Mouse (Mus musculus): ENCODE measurements at regions not wholly inside any gene's neighbourhood (a gene's known extent, or its start where the extent isn't known, plus 50 kb on each side); places are given as distances from the start of the nearest gene placed in this dataset.

DNA sequence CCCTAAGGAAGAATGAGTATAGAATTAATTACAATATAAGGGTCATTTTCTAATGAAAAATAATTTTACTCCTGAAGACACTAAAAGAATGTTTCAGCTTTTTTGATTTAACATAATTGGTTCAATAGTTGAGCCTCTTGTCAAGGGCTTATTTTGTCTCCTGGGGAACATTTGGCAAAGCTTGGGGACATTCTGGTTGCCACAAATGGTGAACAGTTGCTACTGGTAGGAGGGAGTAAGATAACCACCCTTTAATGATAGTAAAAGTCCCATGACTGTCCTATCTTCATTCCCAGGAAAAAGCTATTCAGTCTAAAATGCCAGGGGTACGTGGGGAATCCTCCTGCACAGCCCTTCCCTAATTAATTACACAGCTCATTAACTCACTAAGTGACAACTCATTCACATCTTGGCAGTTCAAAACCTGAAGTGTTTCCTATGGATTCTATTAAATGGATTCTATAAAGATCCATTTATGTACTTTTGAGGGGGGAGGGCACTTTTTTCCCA, 217.3 kb upstream of the Sox9 start:
- no peak for ATAC-seq (ENCODE audit: insufficient read depth, low FRiP score)
- no peak overlapping the region for H3K4me2 ChIP-seq (ENCODE audit: low read depth, low read length)
- H3K9me3 ChIP-seq (replicated peaks; ENCODE audit: control insufficient read depth, low read length) = no peaks in the 10 kb centered on the region
- no peak overlapping the region for H3K4me3 ChIP-seq (replicated peaks; ENCODE audit: low read length)
- no peak overlapping the region for H3K27ac ChIP-seq (ENCODE audit: low read length)
- WGBS = 57% methylated on average over 1 of the region's 1 CpGs
- H3K9ac ChIP-seq (ENCODE audit: low read length) = no peak overlapping the region
- H3K4me1 ChIP-seq (ENCODE audit: control insufficient read depth, insufficient read depth, low read length) = no peaks in the 10 kb centered on the region
- H3K36me3 ChIP-seq (ENCODE audit: control insufficient read depth, insufficient read depth, low read length) = no peaks in the 10 kb centered on the region
- H3K27me3 ChIP-seq (ENCODE audit: control insufficient read depth, insufficient read depth, low read length) = no peaks in the 10 kb centered on the region

DNA sequence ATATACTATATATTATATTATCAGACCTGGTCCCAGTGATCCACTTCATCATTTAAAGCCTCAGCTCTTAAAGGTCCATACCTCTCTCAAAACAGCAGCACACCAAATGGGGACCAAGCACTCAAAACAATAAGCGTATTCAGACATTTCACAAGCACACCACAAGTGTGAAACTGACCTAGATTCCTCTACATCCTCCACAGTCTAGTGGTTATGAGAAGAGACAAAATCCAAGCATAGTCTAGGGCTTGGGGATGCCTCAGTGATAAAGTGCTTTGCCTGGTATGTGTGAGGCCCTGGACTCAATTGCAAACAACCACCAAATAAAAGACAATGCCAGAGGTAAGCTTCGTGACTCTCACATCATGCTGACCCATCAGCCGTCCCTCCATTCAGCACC, 216.0 kb upstream of the Sox9 start:
- no peak overlapping the region for H3K9ac ChIP-seq (ENCODE audit: low read length)
- no peaks in the 10 kb centered on the region for H3K36me3 ChIP-seq (ENCODE audit: control insufficient read depth, insufficient read depth, low read length)
- 86% methylated on average over 3 of the region's 3 CpGs for WGBS
- no peak for ATAC-seq (ENCODE audit: insufficient read depth, low FRiP score)
- no peaks in the 10 kb centered on the region for H3K4me1 ChIP-seq (ENCODE audit: control insufficient read depth, insufficient read depth, low read length)
- H3K27me3 ChIP-seq (ENCODE audit: control insufficient read depth, insufficient read depth, low read length) = no peaks in the 10 kb centered on the region
- no peak overlapping the region for H3K4me3 ChIP-seq (replicated peaks; ENCODE audit: low read length)
- no peak overlapping the region for H3K4me2 ChIP-seq (ENCODE audit: low read depth, low read length)
- H3K9me3 ChIP-seq (replicated peaks; ENCODE audit: control insufficient read depth, low read length) = no peaks in the 10 kb centered on the region
- no peak overlapping the region for H3K27ac ChIP-seq (ENCODE audit: low read length)

DNA sequence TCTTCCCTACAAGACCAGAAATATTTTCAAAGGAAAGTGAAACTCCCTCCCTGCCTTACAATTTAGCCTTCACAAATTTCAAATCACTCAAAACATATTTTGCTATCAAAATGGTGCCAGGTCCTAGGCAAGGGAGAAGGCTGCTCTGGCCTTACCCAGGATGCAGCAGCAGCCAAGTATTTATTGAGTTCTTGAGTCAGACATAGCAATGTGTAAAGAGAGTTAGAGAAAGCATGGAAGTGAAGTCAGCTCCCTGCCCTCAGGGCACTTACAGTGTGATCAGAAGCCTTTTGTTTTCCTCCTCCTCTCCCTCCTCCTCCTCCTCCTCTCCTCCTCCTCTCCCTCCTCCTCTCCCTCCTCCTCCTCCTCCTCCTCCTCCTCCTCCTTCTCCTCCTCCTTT, 194.6 kb upstream of the Sox9 start:
- no peak for ATAC-seq (ENCODE audit: insufficient read depth, low FRiP score)
- Histone ChIP-seq H3K9me3 (replicated peaks; ENCODE audit: control insufficient read depth, low read length) (no peaks in the 10 kb centered on the region), H3K9ac (ENCODE audit: low read length) (no peak overlapping the region), H3K36me3 (ENCODE audit: control insufficient read depth, insufficient read depth, low read length) (no peaks in the 10 kb centered on the region), H3K27ac (ENCODE audit: low read length) (no peak overlapping the region), H3K4me1 (ENCODE audit: control insufficient read depth, insufficient read depth, low read length) (no peaks in the 10 kb centered on the region), H3K4me2 (ENCODE audit: low read depth, low read length) (no peak overlapping the region), H3K27me3 (ENCODE audit: control insufficient read depth, insufficient read depth, low read length) (no peaks in the 10 kb centered on the region), H3K4me3 (replicated peaks; ENCODE audit: low read length) (no peak overlapping the region)

DNA sequence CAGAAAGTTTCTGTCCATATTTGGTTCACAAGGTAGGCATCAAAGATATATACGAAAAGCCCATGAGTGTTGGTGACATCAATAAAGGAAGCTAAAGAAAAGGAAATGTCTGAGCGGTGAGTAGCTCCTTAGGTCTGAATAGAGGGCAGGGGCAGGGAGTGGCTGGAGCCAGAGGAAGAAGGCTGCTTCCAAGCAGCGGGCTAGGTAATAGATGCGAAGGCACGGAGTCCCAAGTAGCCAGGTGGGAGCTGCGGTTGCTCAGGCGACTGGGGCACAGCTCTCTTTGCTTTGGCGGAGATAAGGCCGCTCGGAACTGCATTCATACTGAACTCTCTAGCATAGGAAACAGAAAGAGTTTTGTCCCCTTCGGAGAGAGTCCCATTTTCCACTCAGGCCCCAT, 193.9 kb upstream of the Sox9 start:
- no peaks in the 10 kb centered on the region for H3K9me3 ChIP-seq (replicated peaks; ENCODE audit: control insufficient read depth, low read length)
- 0 out of 2 replicates have a peak, but pooled peaks have one; percentile 17 for ATAC-seq (ENCODE audit: insufficient read depth, low FRiP score)
- H3K27ac ChIP-seq (ENCODE audit: low read length) = no peak overlapping the region
- H3K4me2 ChIP-seq (ENCODE audit: low read depth, low read length) = no peak overlapping the region
- 52% methylated on average over 11 of the region's 11 CpGs for WGBS
- no peaks in the 10 kb centered on the region for H3K36me3 ChIP-seq (ENCODE audit: control insufficient read depth, insufficient read depth, low read length)
- H3K9ac ChIP-seq (ENCODE audit: low read length) = no peak overlapping the region
- no peak overlapping the region for H3K4me3 ChIP-seq (replicated peaks; ENCODE audit: low read length)
- no peaks in the 10 kb centered on the region for H3K4me1 ChIP-seq (ENCODE audit: control insufficient read depth, insufficient read depth, low read length)
- H3K27me3 ChIP-seq (ENCODE audit: control insufficient read depth, insufficient read depth, low read length) = no peaks in the 10 kb centered on the region

DNA sequence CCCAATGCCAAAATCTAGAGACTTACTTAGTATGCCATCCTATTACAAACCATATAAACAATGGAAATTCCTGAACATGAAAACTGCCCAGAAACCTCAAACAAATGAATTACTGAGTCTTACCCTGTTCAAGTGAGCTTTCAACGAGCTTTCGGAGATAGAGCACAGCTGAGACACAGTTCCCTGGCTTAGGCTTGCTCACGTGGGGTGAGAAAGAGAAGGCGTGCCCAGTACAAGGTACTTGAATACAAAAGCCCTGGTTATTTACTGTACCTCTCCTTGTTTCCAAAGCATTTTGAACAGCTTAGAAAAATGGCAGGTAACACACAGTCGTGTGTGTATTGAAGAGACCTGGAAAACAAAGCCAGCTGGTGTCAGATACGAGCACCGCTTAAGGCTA, 191.8 kb upstream of the Sox9 start:
- Histone ChIP-seq H3K9me3 (replicated peaks; ENCODE audit: control insufficient read depth, low read length) (no peaks in the 10 kb centered on the region), H3K27me3 (ENCODE audit: control insufficient read depth, insufficient read depth, low read length) (no peaks in the 10 kb centered on the region), H3K36me3 (ENCODE audit: control insufficient read depth, insufficient read depth, low read length) (no peaks in the 10 kb centered on the region), H3K4me1 (ENCODE audit: control insufficient read depth, insufficient read depth, low read length) (no peaks in the 10 kb centered on the region), H3K4me3 (replicated peaks; ENCODE audit: low read length) (no peak overlapping the region), H3K9ac (ENCODE audit: low read length) (no peak overlapping the region), H3K27ac (ENCODE audit: low read length) (no peak overlapping the region), H3K4me2 (ENCODE audit: low read depth, low read length) (no peak overlapping the region)
- no peak for ATAC-seq (ENCODE audit: insufficient read depth, low FRiP score)
- 74% methylated on average over 7 of the region's 7 CpGs for WGBS

DNA sequence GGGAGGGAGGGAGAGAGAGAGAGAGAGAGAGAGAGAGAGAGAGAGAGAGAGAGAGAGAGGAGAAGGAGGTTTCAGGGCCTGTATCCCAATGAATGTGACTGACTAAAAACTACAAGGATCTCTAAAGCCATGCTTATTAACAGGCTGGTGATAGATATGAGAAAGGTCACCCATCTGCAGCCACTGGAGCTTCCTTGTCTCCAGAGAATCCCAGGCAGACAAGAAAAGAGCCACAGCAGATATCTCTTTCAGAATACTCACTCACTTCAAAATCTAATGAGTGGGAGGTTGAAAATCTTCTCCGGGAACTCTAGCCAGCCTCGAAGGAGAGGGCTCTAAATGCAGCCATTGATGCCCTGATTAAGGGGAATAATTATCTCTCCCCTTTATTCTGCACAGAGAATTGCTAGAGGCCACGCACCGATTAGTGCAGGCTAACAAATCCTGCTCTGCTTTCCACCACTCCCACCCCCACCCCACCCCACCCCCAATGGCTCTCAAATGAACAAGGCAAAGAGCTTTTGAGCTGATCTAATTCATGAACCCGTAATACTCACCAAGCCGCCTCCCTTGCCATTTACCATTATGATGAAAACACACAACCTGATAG, 189.5 kb upstream of the Sox9 start:
- H3K9me3 ChIP-seq (replicated peaks; ENCODE audit: control insufficient read depth, low read length) = no peaks in the 10 kb centered on the region
- no peak for ATAC-seq (ENCODE audit: insufficient read depth, low FRiP score)
- no peaks in the 10 kb centered on the region for H3K36me3 ChIP-seq (ENCODE audit: control insufficient read depth, insufficient read depth, low read length)
- no peak overlapping the region for H3K4me3 ChIP-seq (replicated peaks; ENCODE audit: low read length)
- H3K9ac ChIP-seq (ENCODE audit: low read length) = no peak overlapping the region
- no peaks in the 10 kb centered on the region for H3K27me3 ChIP-seq (ENCODE audit: control insufficient read depth, insufficient read depth, low read length)
- no peak overlapping the region for H3K27ac ChIP-seq (ENCODE audit: low read length)
- no peak overlapping the region for H3K4me2 ChIP-seq (ENCODE audit: low read depth, low read length)
- WGBS = 47% methylated on average over 6 of the region's 6 CpGs
- no peaks in the 10 kb centered on the region for H3K4me1 ChIP-seq (ENCODE audit: control insufficient read depth, insufficient read depth, low read length)

DNA sequence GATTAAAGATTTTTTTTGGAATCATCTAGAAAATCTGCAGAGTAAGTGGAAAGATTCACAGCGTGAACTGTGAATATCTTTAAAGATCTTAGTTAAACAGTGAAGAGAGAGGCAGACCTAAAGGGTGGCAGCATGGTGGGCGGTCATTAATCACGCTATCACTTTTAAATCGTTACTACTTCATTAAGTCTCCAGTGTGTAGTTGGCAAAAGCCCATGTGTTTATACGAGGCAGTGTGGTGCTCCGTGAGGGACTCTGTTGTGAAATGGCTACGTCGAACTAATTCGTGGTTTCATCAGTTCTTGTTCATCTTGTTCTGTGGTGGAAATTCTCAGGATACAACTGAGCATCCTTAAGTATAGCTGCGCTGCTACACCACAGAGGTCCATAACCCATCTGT, 188.2 kb upstream of the Sox9 start:
- no peak overlapping the region for H3K27ac ChIP-seq (ENCODE audit: low read length)
- 48% methylated on average over 10 of the region's 10 CpGs for WGBS
- no peaks in the 10 kb centered on the region for H3K36me3 ChIP-seq (ENCODE audit: control insufficient read depth, insufficient read depth, low read length)
- no peaks in the 10 kb centered on the region for H3K9me3 ChIP-seq (replicated peaks; ENCODE audit: control insufficient read depth, low read length)
- H3K4me1 ChIP-seq (ENCODE audit: control insufficient read depth, insufficient read depth, low read length) = no peaks in the 10 kb centered on the region
- no peak overlapping the region for H3K4me2 ChIP-seq (ENCODE audit: low read depth, low read length)
- no peak overlapping the region for H3K9ac ChIP-seq (ENCODE audit: low read length)
- no peak overlapping the region for H3K4me3 ChIP-seq (replicated peaks; ENCODE audit: low read length)
- no peaks in the 10 kb centered on the region for H3K27me3 ChIP-seq (ENCODE audit: control insufficient read depth, insufficient read depth, low read length)
- no peak for ATAC-seq (ENCODE audit: insufficient read depth, low FRiP score)

DNA sequence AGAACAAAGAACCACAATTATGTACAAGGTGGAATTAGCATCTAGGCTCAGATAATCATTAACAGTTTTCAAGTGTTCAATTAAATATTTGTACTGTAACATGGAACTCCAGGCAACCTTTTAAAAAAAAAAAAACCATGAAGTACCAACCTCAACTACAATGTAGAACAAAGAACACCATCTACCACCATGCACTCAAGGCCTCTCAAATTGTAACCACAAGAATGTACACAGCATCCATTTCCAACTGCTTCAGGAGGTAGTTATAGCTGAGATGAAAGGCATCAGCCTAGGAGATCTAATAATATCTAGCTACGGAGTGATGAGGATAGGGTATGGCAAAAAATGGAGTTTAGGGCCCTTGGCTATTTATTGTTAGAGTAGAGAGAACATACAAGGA, 174.7 kb upstream of the Sox9 start:
- no peak overlapping the region for H3K4me2 ChIP-seq (ENCODE audit: low read depth, low read length)
- ATAC-seq (ENCODE audit: insufficient read depth, low FRiP score) = no peak
- WGBS = 79% methylated on average over 1 of the region's 1 CpGs

DNA sequence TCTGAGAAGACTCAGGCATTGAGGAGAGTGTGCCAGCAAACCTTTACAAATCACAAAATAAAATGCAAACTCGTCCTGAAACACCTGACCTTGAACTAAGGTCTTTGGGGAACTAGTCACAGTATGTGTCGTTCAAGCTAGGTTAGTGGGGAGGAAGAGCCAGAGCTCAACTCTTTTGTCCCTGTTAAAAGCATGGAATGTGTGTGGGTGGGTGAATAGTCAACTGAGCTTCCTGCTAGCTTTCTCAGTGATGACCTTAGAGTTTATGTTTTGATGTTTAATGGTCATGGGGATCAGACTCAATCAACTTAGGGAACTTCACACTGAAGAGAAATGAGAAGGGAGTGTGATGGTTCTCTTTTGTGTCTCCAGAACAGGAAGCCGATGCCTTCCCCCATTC, 172.7 kb upstream of the Sox9 start:
- Histone ChIP-seq H3K36me3 (ENCODE audit: control insufficient read depth, insufficient read depth, low read length) (no peaks in the 10 kb centered on the region), H3K4me3 (replicated peaks; ENCODE audit: low read length) (no peak overlapping the region), H3K4me1 (ENCODE audit: control insufficient read depth, insufficient read depth, low read length) (no peaks in the 10 kb centered on the region), H3K27ac (ENCODE audit: low read length) (no peak overlapping the region), H3K27me3 (ENCODE audit: control insufficient read depth, insufficient read depth, low read length) (no peaks in the 10 kb centered on the region), H3K4me2 (ENCODE audit: low read depth, low read length) (no peak overlapping the region), H3K9me3 (replicated peaks; ENCODE audit: control insufficient read depth, low read length) (no peaks in the 10 kb centered on the region), H3K9ac (ENCODE audit: low read length) (no peak overlapping the region)
- ATAC-seq (ENCODE audit: insufficient read depth, low FRiP score) = no peak
- WGBS = 57% methylated on average over 3 of the region's 3 CpGs

More for the DNA sequence above, 174.7 kb upstream of the Sox9 start:
- no peaks in the 10 kb centered on the region for H3K27me3 ChIP-seq (ENCODE audit: control insufficient read depth, insufficient read depth, low read length)
- H3K9ac ChIP-seq (ENCODE audit: low read length) = no peak overlapping the region
- no peak overlapping the region for H3K4me3 ChIP-seq (replicated peaks; ENCODE audit: low read length)
- H3K9me3 ChIP-seq (replicated peaks; ENCODE audit: control insufficient read depth, low read length) = 0 out of 2 replicates have a peak, but pooled peaks cover 2% of the 10 kb centered on the region
- no peaks in the 10 kb centered on the region for H3K4me1 ChIP-seq (ENCODE audit: control insufficient read depth, insufficient read depth, low read length)
- no peak overlapping the region for H3K27ac ChIP-seq (ENCODE audit: low read length)
- H3K36me3 ChIP-seq (ENCODE audit: control insufficient read depth, insufficient read depth, low read length) = no peaks in the 10 kb centered on the region
